Mouse (Mus musculus) adrenal gland, postnatal 25 days (tissue): ENCODE data around the gene Socs2. TPM values are rescaled to one million over a fixed set of nuclear protein-coding genes. Genes with fewer than 3 reads are reported as not detected.

Experiments used
- DNase-seq: peaks from one replicate; pipeline ENCODE4 v3.0.0; 2021; ENCODE audit warnings: mixed read lengths
- total RNA-seq: library from RNA; stranded (reverse); gene quantifications from 2 replicates; pipeline ENCODE4 v1.2.3, GENCODE M21; 2021

Socs2 gene
- total RNA-seq, 1 experiment from 2014 or later: 19.8 TPM

DNA sequence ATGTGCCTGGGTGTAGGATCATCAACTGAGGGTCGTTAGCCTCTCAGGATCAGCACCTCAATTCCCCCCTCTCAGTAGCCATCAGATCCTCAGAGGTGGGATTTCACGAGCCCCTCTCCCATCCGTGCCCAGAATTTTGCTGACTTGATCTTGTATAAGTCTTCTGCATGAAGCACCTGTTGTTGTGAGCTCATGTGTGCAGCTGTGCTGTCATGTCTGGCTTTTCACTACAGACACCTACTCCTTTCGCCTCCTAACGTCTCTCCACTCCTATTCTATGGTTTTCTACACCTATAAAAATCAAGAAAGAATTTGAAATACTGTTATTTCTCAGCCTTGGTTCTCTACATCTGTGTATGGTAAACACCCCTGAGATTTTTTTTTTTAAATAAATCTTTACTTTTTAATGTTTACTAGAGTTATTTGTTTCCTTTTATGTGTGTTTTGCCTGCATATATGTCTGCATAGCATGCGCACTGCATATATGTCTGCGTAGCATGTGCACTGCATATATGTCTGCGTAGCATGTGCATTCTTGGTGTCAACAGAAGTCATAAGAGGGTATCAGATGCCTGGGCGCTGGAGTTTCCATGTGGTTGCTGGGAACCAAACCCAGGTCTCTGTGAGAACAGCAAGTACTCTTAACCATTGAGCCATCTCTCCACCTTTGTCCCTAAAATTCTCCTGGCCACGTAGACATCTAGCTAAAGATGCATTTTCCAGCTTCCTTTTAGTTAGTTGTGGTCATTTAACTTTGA is 74.0 kb downstream of the Socs2 start:
- no peak for DNase-seq

DNA sequence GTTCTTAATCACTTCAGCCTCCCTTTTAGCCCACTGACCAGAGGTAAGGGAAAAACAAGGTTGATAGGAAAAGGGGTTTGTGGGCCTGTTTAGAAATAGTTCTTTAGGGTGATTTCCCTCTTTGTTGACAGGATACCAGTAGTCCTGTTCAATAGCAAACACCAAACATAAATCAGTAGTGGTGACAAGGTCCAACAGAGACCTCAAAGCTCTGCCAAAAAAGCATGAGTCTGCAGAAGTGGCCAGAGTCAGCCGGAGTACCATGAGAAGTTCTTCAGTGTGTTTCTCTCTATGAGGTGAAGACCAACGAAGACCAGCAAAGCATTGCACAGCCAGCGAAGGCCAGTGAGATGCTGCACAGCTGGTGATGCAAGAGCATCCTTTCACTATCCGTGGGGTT is 76.3 kb downstream of the Socs2 start:
- no peak for DNase-seq

DNA sequence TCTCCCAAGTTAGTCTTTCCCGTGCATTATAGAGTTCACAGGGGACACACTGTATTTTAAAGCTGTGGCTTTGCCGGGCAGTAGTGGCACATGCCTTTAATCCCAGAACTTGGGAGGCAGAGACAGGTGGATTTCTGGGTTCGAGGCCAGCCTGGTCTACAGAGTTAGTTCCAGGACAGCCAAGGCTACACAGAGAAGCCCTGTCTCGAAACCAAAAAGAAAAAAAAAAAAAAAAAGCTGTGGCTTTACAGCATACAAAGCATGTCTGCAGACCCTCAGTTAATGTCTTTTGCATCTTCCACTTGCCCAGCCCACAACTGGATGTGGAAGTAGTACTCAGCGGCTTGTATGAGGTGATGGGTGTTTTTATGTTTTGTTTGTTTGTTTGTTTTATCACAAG is 79.4 kb downstream of the Socs2 start:
- DNase-seq: no peak

DNA sequence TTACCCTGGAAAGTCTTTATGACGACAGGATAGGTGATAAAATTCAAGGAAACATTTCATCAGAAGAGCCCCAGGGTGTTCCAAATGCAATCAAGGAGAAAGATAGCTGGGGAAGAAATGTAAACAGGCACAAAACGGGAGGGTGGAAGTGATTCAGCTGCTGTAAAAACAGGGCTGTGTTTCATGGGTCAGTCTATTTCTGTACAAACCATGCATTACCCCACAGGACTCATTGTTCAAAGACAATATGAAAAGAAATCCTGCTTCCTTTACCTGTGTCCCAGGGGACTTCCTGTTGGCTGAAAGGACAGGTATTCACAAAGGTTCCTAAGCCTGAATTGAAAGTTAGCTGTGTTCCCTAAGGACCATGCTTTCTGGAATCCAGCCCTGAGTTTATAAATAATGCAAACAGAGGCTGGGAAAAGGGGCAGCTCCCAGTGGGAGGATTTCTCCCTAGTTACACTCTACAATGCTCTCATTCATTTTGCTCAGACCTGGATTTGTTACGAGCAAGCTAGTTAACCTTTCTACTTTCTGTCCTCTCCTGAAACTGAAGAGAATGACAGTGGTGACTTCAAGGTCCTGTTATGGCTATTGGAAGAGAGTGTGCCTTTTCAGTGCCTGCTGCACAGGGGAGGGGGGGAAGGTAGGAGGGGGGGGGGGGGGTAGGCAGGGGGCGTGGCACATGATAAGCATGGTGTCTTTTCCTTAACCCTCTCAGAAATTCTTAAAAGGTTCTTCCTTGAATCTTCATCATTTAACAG is 80.0 kb downstream of the Socs2 start:
- no peak for DNase-seq

Other genes starting within 250 kb of the Socs2 start
- gene Cradd, start 93.0 kb downstream of the Socs2 start, total RNA-seq: 15.2 and 19.1 TPM in 2 replicates
- 105 and 144 TPM in 2 replicates for gene Mrpl42, start 84.8 kb upstream of the Socs2 start, total RNA-seq
- 131 and 145 TPM in 2 replicates for gene Ube2n, start 98.0 kb upstream of the Socs2 start, total RNA-seq
- gene Nudt4, start 147.0 kb upstream of the Socs2 start, total RNA-seq: 140 and 146 TPM in 2 replicates